Mouse (Mus musculus): ENCODE measurements at regions not wholly inside any gene's neighbourhood (a gene's known extent, or its start where the extent isn't known, plus 50 kb on each side); places are given as distances from the start of the nearest gene placed in this dataset.

GRCm38 (mm10) chr1:75848436-75848835 lies 302.4 kb downstream of the Slc4a3 start:
- TF ChIP-seq POLR2AphosphoS2 (IDR thresholded peaks at IDR 0.05; ENCODE audit: low read depth, low read length) (no peak), MYC (IDR thresholded peaks at IDR 0.05; ENCODE audit: low read depth, low read length) (no peak), TCF12 (IDR thresholded peaks at IDR 0.05; ENCODE audit: low read depth, low read length) (no peak), POLR2A (IDR thresholded peaks at IDR 0.05; ENCODE audit: low read depth, low read length) (no peak), EP300 (IDR thresholded peaks at IDR 0.05; ENCODE audit: low read length) (no peak), MAZ (IDR thresholded peaks at IDR 0.05; ENCODE audit: low read depth, low read length) (no peak), MAFK (IDR thresholded peaks at IDR 0.05; ENCODE audit: insufficient replicate concordance, low read length) (no peak), ZMIZ1 (IDR thresholded peaks at IDR 0.05; ENCODE audit: low read depth, low read length) (no peak), ZNF384 (IDR thresholded peaks at IDR 0.05; ENCODE audit: low read depth, low read length) (no peak), E2F4 (IDR thresholded peaks at IDR 0.05; ENCODE audit: insufficient replicate concordance, low read depth, low read length) (no peak), CTCF (conservative IDR thresholded peaks at IDR 0.05 in 1 of 2, IDR thresholded peaks at IDR 0.05 in 1 of 2; ENCODE audit: low read depth in 2 of 2, low read length in 2 of 2) (no peak)

Data from CH12.LX (cell line).